Mouse (Mus musculus) MEL (cell line): ENCODE results near the gene Gm12185. TPM values are rescaled to one million over a fixed set of nuclear protein-coding genes. Genes with fewer than 3 reads are reported as not detected.

ENCODE experiments used
- DNase-seq: peaks from one replicate; pipeline ENCODE4 v3.0.0; 2011; ENCODE audit warnings: low read depth, low spot score
- H3K27ac ChIP-seq: 2 replicates; pipeline ENCODE4 v1.5.1; 2012; ENCODE audit warnings: low read depth, mild to moderate bottlenecking, control low read depth, low read length, moderate library complexity; ENCODE audit not compliant: control insufficient read depth
- H3K27me3 ChIP-seq, 2 experiments: fragments of 150-350 bp in 1 of 2; sonication (generic) in 1 of 2; 2 replicates each; pipeline ENCODE4 v1.6.1; 2012; ENCODE audit warnings: low read length in 2 of 2, mild to moderate bottlenecking in 2 of 2, improper control_type of control experiment in 1 of 2, moderate library complexity in 1 of 2; ENCODE audit not compliant: insufficient read depth in 2 of 2, control insufficient read depth in 1 of 2
- H3K36me3 ChIP-seq, 2 experiments: 2 replicates each; pipeline ENCODE4 v1.6.1; 2012 to 2014; ENCODE audit warnings: low read length in 2 of 2, improper control_type of control experiment in 1 of 2, inconsistent platforms in 1 of 2, mild to moderate bottlenecking in 1 of 2; ENCODE audit not compliant: insufficient read depth in 2 of 2, control insufficient read depth in 1 of 2
- H3K4me1 ChIP-seq, 2 experiments: fragments of 150-350 bp in 1 of 2; sonication (generic) in 1 of 2; 2 replicates each; pipeline ENCODE4 v1.6.1; 2012; ENCODE audit warnings: low read length in 2 of 2, improper control_type of control experiment in 1 of 2, mild to moderate bottlenecking in 1 of 2; ENCODE audit not compliant: insufficient read depth in 2 of 2, control insufficient read depth in 1 of 2
- H3K4me3 ChIP-seq, 2 experiments: fragments of 150-350 bp in 1 of 2; sonication (generic) in 1 of 2; 2 replicates each; pipeline ENCODE4 v1.5.1; 2012; ENCODE audit warnings: low read depth in 2 of 2, low read length in 2 of 2, mild to moderate bottlenecking in 2 of 2, moderate library complexity in 2 of 2, control low read depth in 1 of 2, improper control_type of control experiment in 1 of 2; ENCODE audit not compliant: control insufficient read depth in 1 of 2, insufficient read depth in 1 of 2
- H3K79me2 ChIP-seq: 2 replicates; pipeline ENCODE4 v1.6.1; 2012; ENCODE audit warnings: mild to moderate bottlenecking, low read length, moderate library complexity; ENCODE audit not compliant: control insufficient read depth, poor library complexity, insufficient read depth
- H3K9ac ChIP-seq: 2 replicates; pipeline ENCODE4 v1.6.1; 2012; ENCODE audit warnings: low read depth, mild to moderate bottlenecking, control low read depth, low read length, moderate library complexity; ENCODE audit not compliant: control insufficient read depth, poor library complexity, severe bottlenecking
- H3K9me3 ChIP-seq: fragments of 150-350 bp; sonication (generic); replicated peaks from 2 replicates; pipeline ENCODE4 v1.6.1; 2012; ENCODE audit warnings: mild to moderate bottlenecking, low read length, improper control_type of control experiment, moderate library complexity; ENCODE audit not compliant: insufficient read depth
- BHLHE40 ChIP-seq: IDR thresholded peaks from 2 replicates; pipeline ENCODE4 v1.6.1; 2012; ENCODE audit warnings: low read depth, mild to moderate bottlenecking, inconsistent platforms, low read length, improper control_type of control experiment, borderline replicate concordance
- CTCF ChIP-seq, 3 experiments: IDR thresholded peaks in 2 of 3; conservative IDR thresholded peaks in 1 of 3; 2 replicates each; pipeline ENCODE4 v1.5.1; 2011 to 2012; ENCODE audit warnings: low read length in 3 of 3, low read depth in 2 of 3, mild to moderate bottlenecking in 2 of 3, improper control_type of control experiment in 1 of 3, inconsistent platforms in 1 of 3, mixed read lengths in 1 of 3, moderate library complexity in 1 of 3; ENCODE audit not compliant: control insufficient read depth in 1 of 3, insufficient read depth in 1 of 3, poor library complexity in 1 of 3, severe bottlenecking in 1 of 3
- GATA1 ChIP-seq: IDR thresholded peaks from 2 replicates; pipeline ENCODE4 v1.6.1; 2011; ENCODE audit warnings: low read depth, low read length, improper control_type of control experiment
- HCFC1 ChIP-seq: IDR thresholded peaks from 2 replicates; pipeline ENCODE4 v1.6.1; 2012; ENCODE audit warnings: low read depth, mild to moderate bottlenecking, inconsistent platforms, low read length, improper control_type of control experiment, moderate library complexity
- JUND ChIP-seq: IDR thresholded peaks from 2 replicates; pipeline ENCODE4 v1.6.1; 2011; ENCODE audit warnings: low read depth, mild to moderate bottlenecking, improper control_type of control experiment, low read length
- KAT2A ChIP-seq: conservative IDR thresholded peaks from 2 replicates; pipeline ENCODE4 v1.6.1; 2012; ENCODE audit warnings: low read depth, low read length, improper control_type of control experiment, inconsistent platforms
- MEF2A ChIP-seq: IDR thresholded peaks from 2 replicates; pipeline ENCODE4 v1.6.1; 2014; ENCODE audit warnings: low read depth, mild to moderate bottlenecking, inconsistent platforms, low read length, improper control_type of control experiment; ENCODE audit not compliant: poor library complexity, insufficient replicate concordance, severe bottlenecking; ENCODE audit errors: extremely low read depth
- MXI1 ChIP-seq: IDR thresholded peaks from 2 replicates; pipeline ENCODE4 v1.6.1; 2011; ENCODE audit warnings: mild to moderate bottlenecking, low read depth, low read length, improper control_type of control experiment
- MYC ChIP-seq: IDR thresholded peaks from 2 replicates; pipeline ENCODE4 v1.6.1; 2011; ENCODE audit warnings: low read depth, mild to moderate bottlenecking, low read length, improper control_type of control experiment, moderate library complexity
- POLR2A ChIP-seq, 2 experiments: IDR thresholded peaks; 2 replicates each; pipeline ENCODE4 v1.6.1; 2011 to 2012; ENCODE audit warnings: low read length in 2 of 2, mild to moderate bottlenecking in 2 of 2, control low read depth in 1 of 2, improper control_type of control experiment in 1 of 2, low read depth in 1 of 2, moderate library complexity in 1 of 2; ENCODE audit not compliant: control insufficient read depth in 1 of 2, insufficient read depth in 1 of 2, poor library complexity in 1 of 2
- POLR2AphosphoS2 ChIP-seq: IDR thresholded peaks from 2 replicates; pipeline ENCODE4 v1.6.1; 2011; ENCODE audit warnings: low read length, improper control_type of control experiment
- RCOR1 ChIP-seq: IDR thresholded peaks from 2 replicates; pipeline ENCODE4 v1.6.1; 2012; ENCODE audit warnings: low read depth, mild to moderate bottlenecking, inconsistent platforms, low read length, improper control_type of control experiment
- SIN3A ChIP-seq: IDR thresholded peaks from 2 replicates; pipeline ENCODE4 v1.6.1; 2012; ENCODE audit warnings: low read length, improper control_type of control experiment, inconsistent platforms
- SMC3 ChIP-seq: IDR thresholded peaks from 2 replicates; pipeline ENCODE4 v1.6.1; 2011; ENCODE audit warnings: low read depth, low read length, improper control_type of control experiment
- TBP ChIP-seq: IDR thresholded peaks from 2 replicates; pipeline ENCODE4 v1.8.0; 2011; ENCODE audit warnings: low read depth, low read length, improper control_type of control experiment
- TCF12 ChIP-seq: IDR thresholded peaks from 2 replicates; pipeline ENCODE4 v1.6.1; 2014; ENCODE audit warnings: low read depth, mild to moderate bottlenecking, inconsistent platforms, low read length, improper control_type of control experiment, moderate library complexity
- USF1 ChIP-seq: IDR thresholded peaks from 2 replicates; pipeline ENCODE4 v1.6.1; 2014; ENCODE audit warnings: low read depth, mild to moderate bottlenecking, inconsistent platforms, low read length, improper control_type of control experiment, moderate library complexity
- ZC3H11A ChIP-seq: IDR thresholded peaks from 2 replicates; pipeline ENCODE4 v1.6.1; 2012; ENCODE audit warnings: low read depth, mild to moderate bottlenecking, inconsistent platforms, low read length, improper control_type of control experiment
- polyA plus RNA-seq, 2 experiments: library from polyadenylated mRNA; stranded (reverse) in 1 of 2; unstranded in 1 of 2; fragments of >175 nt in 1 of 2; fragments of >200 nt in 1 of 2; gene quantifications; 2 replicates each; pipeline versions ENCODE4 v1.2.1 to v1.2.4; 2012; ENCODE audit warnings: low replicate concordance in 2 of 2, low read depth in 1 of 2; ENCODE audit not compliant: insufficient read length in 2 of 2, insufficient read depth in 1 of 2, missing spikeins in 1 of 2
- total RNA-seq: library from RNA; depleted of rRNA; stranded (reverse); fragments of 300-350 nt; gene quantifications from 2 replicates; pipeline ENCODE4 v1.2.3, GENCODE M21; 2012

Gm12185 gene
- total and polyA plus RNA-seq, 3 experiments: not detected

GRCm38 (mm10) chr11:48866481-48866880 lies 125.5 kb downstream of the Gm12185 start:
- no peaks in the 10 kb centered on the region for H3K9me3 ChIP-seq
- peaks cover 10% of the 10 kb centered on the region; the same call in 1 of the 2 replicates for H3K79me2 ChIP-seq
- no peak for TF ChIP-seq MXI1
- TF ChIP-seq JUND: no peak
- TF ChIP-seq RCOR1: no peak
- TF ChIP-seq SIN3A: no peak
- no peak overlapping the region for H3K9ac ChIP-seq
- H3K36me3 ChIP-seq: peaks cover 0 to 11% of the 10 kb centered on the region in 2 experiments; a peak in 3 of 4 replicates
- peaks cover 6 to 15% of the 10 kb centered on the region in 2 experiments for H3K4me1 ChIP-seq
- no peaks in the 10 kb centered on the region for H3K27me3 ChIP-seq
- H3K4me3 ChIP-seq: no peak overlapping the region
- DNase-seq: no peak
- H3K27ac ChIP-seq: no peak overlapping the region

- no peak for TF ChIP-seq POLR2AphosphoS2
- TF ChIP-seq USF1: peak; percentile 55; the same call in 1 of the 2 replicates
- peaks cover 0 to 6% of the 10 kb centered on the region in 2 experiments; a peak in 3 of 4 replicates for H3K36me3 ChIP-seq
- no peak overlapping the region for H3K4me3 ChIP-seq
Measured at GRCm38 (mm10) chr11:48863808-48864207, 128.2 kb downstream of the Gm12185 start.

GRCm38 (mm10) chr11:48862784-48863319 lies 129.2 kb downstream of the Gm12185 start:
- Histone ChIP-seq H3K9me3 (no peaks in the 10 kb centered on the region), H3K79me2 (no peaks in the 10 kb centered on the region), H3K27me3 (no peaks in the 10 kb centered on the region), H3K9ac (no peak overlapping the region), H3K36me3 (no peaks in the 10 kb centered on the region; a peak in 2 of 4 replicates), H3K4me1 (no peaks in the 10 kb centered on the region), H3K27ac (no peak overlapping the region), H3K4me3 (no peak overlapping the region)
- TF ChIP-seq JUND (no peak), BHLHE40 (no peak), MYC (no peak), CTCF (IDR thresholded peaks at IDR 0.05 in 2 of 3, conservative IDR thresholded peaks at IDR 0.05 in 1 of 3; ENCODE audit: control insufficient read depth in 1 of 3, insufficient read depth in 1 of 3, low read depth in 2 of 3, low read length in 3 of 3, poor library complexity in 1 of 3, severe bottlenecking in 1 of 3) (peak in 1 of 3 experiments; percentile 33; a peak in 2 of 6 replicates), KAT2A (no peak), RCOR1 (no peak), SIN3A (no peak), SMC3 (peak; percentile 46), MEF2A (no peak), POLR2A (IDR thresholded peaks at IDR 0.05; ENCODE audit: control insufficient read depth in 1 of 2, insufficient read depth in 1 of 2, low read depth in 1 of 2, low read length in 2 of 2, poor library complexity in 1 of 2) (no peak), POLR2AphosphoS2 (no peak), GATA1 (no peak), ZC3H11A (no peak), TCF12 (no peak), TBP (peak; percentile 98), HCFC1 (no peak)
- DNase-seq: peak; percentile 44

More at GRCm38 (mm10) chr11:48863808-48864207, 128.2 kb downstream of the Gm12185 start:
- DNase-seq: no peak
- Histone ChIP-seq H3K27me3 (no peaks in the 10 kb centered on the region), H3K9me3 (no peaks in the 10 kb centered on the region), H3K27ac (no peak overlapping the region), H3K79me2 (no peaks in the 10 kb centered on the region), H3K4me1 (peaks cover under 1 to 4% of the 10 kb centered on the region in 2 experiments; a peak in 3 of 4 replicates), H3K9ac (no peak overlapping the region)
